Mouse (Mus musculus): ENCODE results near the gene Srgap1. TPM values are rescaled to one million over a fixed set of nuclear protein-coding genes. Genes with fewer than 3 reads are reported as not detected.
"Not testable (repeated sequence)": the region's sequence is repeated elsewhere in the genome, so short reads cannot be mapped to it uniquely, and the experiment has no call there.

Srgap1 gene
- polyA plus RNA-seq, 1 experiment = 3.4 TPM

DNA sequence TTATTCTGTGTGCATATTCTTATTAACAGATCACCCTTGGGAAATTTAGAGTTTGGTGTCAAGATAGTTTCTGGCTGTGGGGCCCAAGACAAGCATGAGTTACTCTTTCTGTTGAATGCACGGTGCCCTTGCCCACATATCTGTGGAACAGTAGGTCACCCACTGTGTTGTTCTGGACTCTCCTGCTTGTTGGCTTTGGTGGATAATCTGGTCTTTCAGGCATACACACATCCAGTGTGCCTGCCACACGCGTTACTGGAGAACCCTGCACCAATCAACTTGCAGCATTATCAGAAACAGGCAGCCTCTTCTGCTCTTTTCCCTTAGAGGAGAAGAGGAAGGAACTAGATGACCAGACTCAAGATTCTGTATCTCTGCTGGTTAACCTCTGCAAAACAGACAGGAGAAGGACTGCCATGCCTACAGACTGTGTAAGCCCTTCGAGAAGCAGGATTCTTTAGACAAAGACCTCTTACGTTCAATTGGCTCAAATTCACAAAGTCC is 217.3 kb downstream of the Srgap1 start:
- DNase-seq (ENCODE audit: low read depth) = no peak

DNA sequence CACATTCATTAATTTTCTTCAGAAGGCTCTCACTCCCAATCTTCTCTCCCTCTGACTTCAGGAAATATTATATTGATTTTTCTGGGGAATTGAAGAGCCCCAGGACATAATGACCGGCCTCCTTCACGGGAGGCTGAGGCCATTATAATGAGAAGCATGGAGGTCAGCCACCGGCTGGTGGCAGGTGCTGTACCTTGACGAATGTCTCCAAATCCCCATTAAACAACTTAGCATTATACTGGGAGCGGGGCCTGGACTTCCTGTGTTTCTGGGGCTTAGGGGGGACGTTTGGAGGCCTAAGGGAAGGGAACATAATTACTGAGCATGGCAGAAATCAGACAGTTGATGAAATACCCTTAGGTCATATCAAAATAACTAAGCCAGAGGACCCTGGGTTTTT is 218.1 kb downstream of the Srgap1 start:
- no peak for DNase-seq (ENCODE audit: low read depth)

DNA sequence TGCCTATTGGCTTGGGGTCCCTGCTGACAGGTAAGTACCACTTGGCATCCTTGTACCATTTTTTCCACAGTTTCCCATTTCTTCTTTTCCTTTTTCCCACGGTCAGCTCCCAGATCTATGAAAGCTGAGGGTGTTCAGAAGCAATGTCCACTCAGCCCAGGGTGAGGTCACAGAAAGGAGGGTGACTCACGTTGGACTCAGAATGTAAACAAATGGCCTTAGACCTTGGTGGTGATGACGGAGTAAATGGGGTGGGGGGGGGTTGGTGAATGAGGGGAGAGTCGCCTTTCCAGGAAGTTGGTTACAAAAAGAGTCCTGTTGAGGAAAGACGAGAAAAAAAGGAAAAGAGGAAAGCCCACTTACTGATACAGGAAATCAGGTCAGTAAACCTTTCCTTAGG is 224.4 kb downstream of the Srgap1 start:
- DNase-seq (ENCODE audit: low read depth) = no peak

DNA sequence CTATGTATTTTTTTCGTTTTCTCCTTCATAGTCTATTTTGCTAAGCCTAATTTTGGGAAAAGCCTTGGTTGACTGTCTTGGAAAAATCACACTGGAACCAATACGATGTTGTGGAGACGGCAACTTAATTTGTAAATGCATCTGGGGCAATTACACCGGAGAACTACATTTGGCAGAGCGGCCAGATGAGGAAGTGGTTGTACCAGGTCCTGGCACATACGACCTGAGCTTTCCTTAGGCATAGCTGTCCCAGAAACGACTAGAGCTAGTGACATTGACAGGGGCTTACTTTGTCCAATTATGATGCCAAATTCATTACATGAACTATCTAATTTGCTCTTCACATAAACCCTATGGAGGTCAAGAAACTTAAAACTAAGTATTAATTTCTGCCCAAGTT is 226.3 kb downstream of the Srgap1 start:
- DNase-seq (ENCODE audit: low read depth) = no peak

DNA sequence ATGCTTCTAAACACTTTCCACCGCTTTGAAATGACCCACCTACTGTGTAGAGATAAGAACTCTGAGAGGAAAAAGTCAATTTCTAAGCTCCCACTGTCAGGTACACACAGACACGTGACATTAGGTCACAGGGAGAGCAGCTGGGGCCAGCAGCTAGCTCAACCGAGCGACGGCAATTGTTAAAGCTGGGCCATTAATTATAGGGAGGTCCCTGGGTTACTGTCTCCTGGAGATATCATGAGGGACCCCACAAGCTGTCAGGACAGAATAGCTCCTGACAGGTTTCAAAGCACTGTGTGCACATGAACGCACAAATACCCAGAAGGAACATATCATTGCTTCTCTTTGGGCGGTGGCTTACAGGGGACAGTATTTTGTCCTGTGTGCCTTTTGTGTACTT is 229.1 kb downstream of the Srgap1 start:
- DNase-seq (ENCODE audit: low read depth) = no peak

DNA sequence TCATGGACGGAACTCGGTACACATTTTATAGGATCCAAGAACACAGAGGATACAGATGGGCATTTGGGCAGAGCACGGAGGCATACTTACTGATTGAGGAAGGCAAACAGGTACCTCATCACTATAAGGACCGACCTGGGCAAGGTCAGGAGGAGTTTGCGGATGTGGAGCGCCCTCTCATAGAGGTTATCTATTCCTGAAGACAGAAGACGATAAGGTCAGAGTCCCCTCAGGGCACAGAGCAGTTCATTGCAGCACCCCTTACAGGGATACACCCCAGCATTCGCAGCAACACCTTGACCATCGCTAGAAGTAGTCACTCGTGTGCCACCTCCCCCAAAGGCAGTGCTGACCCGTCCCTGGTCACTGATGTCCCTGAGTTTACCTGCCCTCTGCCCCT is 239.3 kb downstream of the Srgap1 start:
- no peak for DNase-seq (ENCODE audit: low read depth)

DNA sequence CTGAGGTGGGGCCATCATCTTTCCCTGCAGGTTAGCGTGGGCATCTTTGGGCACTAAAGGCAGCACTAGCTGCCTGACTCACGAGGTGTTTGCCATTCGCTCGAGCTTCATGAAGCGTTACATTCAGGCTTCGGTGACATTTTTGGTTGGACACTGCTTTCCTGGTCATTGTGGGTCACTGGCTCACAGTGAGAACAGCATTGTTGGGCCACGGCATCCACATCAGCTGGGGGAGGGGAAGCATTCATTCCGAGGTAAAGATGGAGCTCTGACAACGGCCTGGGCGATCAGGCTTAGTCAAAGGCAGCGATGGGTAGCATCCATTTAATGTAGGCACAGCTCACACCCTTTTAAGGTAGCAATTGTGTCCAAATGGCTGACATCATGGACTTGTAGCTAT is 240.3 kb downstream of the Srgap1 start:
- DNase-seq (ENCODE audit: low read depth) = no peak

DNA sequence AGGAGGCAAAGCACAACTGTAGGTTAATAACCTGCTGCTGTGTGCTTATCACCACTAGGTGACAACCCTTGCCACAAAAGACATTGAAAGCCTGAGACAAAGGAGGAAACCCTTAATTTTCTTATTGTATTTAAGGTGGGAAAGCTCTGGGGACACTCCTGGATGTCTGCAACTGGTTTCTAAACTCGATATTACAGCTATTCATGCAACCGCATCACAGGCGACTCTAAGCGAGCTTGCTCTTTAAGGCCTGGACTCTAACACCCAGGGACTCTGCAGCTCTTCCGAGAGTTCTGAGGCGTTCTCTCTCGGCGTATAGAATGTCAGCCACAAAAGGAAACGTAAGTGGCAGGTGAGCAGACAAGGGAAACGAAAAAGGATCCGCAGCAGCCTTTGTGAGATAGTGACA is 241.2 kb downstream of the Srgap1 start:
- no peak for DNase-seq (ENCODE audit: low read depth)

DNA sequence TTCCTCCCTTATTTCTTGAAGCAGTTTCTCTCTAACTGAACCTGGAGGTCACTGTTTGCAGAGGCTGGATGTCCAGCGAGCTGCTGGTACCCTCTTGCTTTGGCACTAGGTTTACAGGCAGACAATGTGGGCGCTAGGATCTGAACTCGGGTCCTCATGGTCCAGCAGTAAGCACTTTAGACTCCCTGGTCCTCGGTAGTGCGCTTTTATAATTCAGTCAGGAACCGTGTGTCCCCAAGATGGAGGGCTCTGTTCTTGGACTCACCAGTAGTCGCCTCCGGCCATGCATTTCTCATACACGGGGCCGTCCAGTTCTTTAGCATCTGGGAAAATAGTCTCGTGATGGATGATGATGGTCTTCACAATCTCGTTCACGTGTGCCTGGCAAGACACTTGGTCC is 242.6 kb downstream of the Srgap1 start:
- DNase-seq (ENCODE audit: low read depth) = no peak

DNA sequence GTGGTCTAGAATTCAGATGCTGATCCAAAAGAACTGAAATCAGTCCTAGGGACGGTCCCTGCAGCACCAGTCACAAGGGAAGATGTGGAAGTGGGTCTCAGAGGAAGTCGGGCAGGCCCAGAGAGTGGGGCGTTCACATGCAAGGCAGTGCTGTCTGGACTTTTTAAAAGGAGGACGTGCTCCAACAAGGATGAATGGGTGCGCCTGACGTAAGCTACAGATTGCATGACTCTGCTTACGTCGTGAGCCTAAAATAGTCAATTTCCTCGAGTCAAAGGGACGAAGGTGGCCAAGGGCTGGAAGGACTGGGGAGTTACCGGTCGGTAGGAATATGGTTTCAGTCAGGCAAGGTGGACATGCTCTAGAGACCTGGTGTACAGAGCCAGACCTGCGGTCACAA is 247.1 kb downstream of the Srgap1 start:
- no peak for DNase-seq (ENCODE audit: low read depth)

DNA sequence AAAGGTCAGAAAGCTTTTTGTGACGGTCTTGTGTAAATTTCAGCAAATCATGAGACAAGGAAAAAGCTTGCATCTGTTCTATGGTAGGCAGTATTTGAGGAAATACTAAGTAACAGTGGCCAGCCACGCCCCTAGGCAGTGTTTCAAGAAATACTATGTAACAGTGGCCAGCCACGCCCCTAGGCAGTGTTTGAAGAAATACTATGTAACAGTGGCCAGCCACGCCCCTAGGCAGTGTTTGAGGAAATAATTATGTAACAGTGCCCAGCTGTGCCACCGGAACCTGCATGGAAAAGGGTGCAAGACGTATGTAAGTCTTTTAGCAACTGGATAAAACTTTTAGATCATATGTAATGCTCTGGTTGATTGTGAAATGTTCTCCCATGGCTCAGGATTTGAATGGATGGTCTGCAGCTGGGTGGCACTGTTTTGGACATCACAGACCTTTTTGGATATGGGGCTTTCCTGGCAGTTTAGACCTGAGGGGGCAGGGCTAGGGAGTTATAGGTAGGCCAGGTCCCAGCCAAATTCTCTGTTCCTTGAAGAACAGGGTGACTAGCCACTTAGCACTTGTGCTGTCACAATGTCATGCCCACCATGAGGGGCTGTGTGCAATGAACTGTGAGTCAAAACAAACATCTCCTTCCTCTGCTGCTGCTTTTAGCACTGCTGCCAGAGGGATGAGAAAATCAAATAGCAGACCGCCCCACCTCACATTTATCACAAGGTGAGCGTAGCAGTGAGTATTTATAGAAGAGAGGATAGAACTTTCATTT is 250.9 kb downstream of the Srgap1 start:
- DNase-seq (ENCODE audit: low read depth) = no peak

DNA sequence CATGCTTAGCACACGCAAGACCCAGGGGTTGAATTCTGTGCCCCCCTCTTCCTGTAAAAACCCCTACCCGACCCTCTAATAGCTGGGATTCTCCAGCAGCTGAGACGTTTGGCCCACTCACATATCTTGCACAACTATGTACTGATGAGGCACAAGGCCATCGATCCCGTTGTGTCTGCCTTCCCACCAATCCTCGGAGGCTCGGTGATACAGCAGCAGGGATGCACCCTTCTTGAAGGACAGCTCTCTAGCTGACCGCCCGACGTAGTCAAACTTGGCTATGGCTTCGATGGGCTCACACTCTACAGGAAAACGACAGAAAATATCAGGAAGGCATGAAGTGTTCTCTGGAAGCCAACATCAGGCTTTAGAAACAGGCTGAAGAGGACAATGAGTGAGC is 252.6 kb downstream of the Srgap1 start:
- DNase-seq (ENCODE audit: low read depth) = no peak

DNA sequence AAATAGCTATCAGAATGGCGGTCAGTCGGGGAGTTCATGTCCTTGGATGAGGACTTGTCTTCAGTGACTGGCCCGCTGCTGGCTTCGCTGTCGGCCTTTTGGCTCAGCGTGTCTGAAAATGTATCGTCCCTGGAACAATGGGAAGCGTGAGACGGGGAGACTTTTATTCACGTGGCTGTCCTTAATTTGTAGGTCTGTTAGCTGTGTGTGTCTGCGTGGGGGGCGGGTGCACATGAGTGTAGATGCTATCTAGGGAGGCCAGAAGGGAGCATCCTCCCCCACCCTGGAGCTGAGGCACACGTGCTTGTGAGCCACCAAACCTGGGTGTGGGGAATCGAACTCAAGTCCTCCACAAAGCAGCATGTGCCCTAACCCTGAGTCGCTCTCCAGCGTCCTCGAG is 254.5 kb downstream of the Srgap1 start:
- DNase-seq (ENCODE audit: low read depth) = no peak

DNA sequence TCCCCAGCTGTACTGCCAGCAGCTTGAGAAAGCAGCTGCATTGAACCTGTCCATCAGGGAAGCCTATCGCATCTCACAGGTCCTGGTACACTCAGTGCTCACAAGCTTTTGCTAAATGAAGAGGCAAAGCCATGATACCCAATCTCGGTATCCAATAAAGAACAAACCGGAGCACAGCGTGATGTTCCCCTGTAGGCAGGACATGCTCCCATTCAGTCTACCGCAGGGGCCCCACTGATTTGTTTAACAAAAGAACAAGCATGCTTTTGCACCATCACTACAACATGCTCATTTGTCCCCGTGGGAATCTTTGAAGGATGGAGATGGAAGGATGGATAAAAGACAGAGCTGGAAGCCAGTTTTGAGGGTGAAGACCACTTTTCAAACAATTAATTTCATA is 257.0 kb downstream of the Srgap1 start:
- no peak for DNase-seq (ENCODE audit: low read depth)

DNA sequence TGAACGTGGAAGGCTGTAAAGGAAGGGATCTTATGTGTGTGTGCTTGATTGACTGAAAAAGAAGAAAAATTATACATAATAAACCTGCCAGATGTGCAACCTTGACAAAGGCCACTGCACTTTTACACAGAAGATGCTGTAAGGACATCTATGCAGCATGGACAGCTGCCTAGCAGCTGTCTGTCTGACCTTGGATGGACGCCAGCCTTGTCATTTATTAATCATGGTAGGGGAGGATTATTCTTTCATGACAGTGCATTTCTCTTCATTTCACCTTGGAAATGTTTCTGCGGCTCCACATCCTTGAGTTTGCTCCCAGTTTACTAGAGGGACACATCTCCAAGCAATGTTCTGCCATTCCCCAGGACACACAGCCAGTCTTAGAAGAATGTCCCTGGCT is 258.6 kb downstream of the Srgap1 start:
- no peak for DNase-seq (ENCODE audit: low read depth)

DNA sequence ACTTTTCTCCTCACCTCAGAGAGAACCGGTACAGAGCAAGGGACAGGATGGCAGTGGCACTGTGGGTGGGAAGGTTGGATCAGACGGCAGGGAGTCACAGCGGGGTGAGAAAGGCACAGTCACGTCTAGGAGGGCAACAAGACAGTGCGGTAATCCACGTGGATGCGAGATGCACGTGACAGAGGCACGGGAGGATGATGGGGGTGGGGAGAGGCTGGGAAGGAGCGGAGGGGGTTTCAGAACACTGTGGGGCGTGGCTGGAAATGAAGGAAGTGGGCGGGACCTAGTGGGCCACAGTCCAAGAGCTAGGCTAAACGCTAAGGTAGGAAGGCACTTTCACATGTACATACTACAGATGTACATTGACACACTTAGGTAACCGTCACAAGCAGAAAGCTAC is 266.0 kb downstream of the Srgap1 start:
- no peak for DNase-seq (ENCODE audit: low read depth)

DNA sequence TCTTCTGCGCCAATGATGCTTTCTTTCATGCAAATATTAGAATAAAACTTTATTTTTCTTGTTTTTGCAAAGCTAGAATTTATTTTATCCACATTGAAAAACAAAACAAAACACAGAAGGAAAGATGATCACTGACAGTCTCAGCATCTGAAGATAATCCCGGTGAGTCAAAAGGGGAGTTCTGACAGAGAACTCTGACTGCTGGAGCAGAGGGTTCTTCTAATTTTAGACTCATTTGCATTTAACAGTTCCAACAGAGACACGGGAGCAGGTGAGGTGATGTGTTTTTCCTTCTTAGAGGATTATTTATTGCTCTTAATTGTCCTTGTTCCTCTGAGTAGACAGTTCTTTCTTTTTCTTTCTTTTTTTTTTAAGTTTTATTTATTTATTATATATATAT is 271.1 kb downstream of the Srgap1 start:
- no peak for DNase-seq (ENCODE audit: low read depth)

DNA sequence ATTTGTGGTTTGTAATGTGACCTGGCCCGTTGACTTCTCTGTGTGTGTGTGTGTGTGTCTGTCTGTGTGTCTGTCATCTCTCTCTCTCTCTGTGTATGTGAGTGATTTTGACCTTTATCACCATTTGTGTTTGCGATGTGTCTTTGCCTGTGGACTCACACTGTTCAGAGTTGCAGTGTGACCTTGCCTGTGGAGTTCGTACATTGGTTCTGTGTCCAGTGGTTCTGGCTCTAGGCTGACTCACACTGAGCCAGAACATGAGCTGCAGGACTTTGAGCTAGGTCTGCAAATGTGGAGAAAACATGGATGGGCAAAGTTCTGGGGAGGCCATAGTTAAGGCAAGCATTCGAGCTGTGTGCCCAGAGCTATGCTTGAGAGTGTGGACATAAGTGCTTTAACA is 273.3 kb downstream of the Srgap1 start:
- DNase-seq (ENCODE audit: low read depth) = no peak

DNA sequence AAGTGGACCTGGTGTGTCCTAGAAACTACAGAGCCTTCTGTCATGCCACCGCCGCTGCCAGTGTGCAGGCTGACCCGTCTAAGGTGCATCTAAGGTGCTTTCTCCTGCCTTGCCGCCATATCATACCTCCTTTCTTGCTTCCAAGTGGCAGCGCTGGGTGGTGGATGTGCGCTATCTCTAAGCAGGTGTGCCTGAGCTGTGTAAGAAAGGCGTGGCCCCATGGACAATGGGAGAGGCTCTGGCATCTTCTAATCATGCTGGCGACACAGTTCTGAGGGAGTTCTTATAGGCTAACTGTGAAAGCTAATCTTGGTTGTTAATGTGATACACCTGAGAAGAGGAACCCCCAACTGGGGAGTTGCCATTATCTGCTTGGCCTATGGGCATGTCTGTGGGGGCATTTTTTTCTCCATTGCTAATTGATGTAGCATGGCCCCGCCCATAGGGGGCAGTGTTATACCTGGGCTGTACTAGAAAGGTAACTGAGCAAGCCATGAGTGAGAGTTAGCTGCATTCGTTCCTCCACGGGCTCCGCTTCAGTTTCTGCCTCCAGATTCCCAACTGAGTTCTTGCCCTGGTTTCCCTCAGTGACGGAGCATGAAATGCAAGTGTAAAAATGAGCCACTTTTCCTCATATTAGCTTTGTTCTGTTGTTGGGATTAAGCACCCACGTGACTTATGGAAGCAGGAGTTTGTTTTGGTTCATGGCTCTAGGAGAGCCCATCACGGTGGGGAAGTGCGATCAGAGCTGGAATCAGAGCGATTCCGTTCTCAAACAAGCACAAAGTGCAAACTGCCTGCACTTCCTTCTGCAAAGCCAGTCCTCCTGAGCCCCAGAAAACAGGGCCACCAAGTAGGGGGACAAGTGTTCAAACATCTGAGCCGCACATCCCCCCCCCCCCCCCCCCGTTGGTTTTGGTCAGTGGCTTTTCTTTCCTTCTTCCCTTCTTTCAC is 276.2 kb downstream of the Srgap1 start:
- no peak for DNase-seq (ENCODE audit: low read depth)

DNA sequence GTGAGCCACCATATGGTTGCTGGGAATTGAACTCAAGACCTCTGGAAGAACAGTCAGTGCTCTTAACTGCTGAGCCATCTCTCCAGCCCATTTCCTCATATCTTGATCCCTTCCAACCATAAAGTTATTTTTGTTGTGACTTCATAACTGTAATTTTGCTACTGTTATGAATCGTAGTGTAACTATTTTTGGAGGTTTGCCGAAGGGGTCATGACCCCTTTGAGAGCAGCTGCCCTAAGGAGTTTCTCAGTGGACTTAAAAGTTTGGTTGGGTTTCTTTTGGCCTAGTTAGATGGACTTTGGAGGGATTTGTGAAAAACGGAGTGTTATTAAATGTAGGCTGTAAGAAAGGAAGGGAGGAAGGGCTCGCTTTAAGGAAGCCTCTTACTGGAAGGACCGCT is 277.4 kb downstream of the Srgap1 start:
- DNase-seq (ENCODE audit: low read depth) = no peak

DNA sequence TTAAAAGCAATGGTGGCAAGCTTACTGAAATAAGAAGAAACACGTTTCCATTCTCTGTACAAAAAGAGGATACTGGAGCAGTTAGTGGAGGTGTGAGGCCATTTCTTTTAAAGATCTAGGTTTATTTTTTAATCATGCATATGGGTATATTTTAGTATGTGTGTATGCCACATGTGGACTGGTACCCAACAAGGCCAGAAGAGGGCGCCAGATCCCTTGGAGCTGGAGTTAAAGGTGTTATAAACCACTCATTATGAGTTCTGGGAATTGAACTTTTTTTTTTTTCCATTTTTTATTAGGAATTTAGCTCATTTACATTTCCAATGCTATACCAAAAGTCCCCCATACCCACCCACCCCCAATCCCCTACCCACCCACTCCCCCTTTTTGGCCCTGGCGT is 279.8 kb downstream of the Srgap1 start:
- not testable (repeated sequence) for DNase-seq (ENCODE audit: low read depth)

DNA sequence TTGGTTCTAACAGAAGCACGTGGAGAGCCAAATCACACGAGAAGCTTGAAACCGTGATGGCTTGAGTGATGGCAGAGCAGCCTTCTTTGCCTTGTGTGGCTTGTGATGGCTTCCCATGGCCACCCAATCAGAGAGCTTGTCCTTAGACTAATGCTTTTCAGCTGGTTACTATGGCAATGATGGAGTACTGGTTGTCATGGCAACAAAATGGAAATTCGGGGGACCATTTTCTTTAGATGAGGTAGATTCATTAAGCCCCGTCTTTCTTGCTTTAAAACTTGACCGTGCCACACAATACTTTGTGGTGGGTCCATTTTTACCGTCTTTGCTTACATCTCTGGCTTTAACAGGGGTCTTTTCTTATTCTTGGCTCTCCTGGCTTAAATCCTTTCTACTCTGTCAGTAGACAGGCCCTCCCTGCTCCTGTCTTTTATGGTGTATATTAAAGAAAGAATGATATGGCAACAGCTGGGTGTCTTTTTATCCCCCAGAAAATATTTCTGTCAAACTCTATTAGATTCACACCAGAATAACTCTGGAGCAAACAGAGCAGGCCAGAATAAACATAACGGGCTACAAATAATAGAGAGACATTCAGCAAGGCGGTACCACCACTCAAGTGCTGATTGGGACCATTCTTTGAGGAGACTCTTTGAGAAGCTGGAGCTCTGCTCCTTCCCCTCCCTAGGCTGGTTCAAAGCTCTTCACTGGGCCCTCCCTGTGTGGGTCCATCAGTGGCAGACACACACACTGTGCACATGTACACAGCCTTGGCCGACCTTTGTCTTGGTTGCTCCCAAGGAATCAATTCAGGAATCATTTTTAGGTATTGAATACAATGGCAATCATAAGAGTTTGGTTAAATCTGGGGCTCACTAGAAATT is 281.7 kb downstream of the Srgap1 start:
- no peak for DNase-seq (ENCODE audit: low read depth)
